Comparison of ENCODE assay signal across 12 mouse cellular contexts in genomic region chr12:73813016-73813900, GRCm38 (mm10).
DNase-seq lines count a peak whose midpoint lies in the region; ATAC-seq and TF ChIP-seq lines count a peak whose summit lies in the region.
"Had no signal": no experiment of that assay in that cellular context is flagged by ENCODE, and none has a peak within 500 bp of the region (broad histone marks: within the 10 kb centered on the region; RNA-seq: fewer than 3 reads in every experiment).

No protein-coding gene starts in this region.

- no peaks in the 10 kb centered on the region for H3K36me3 ChIP-seq in heart, embryonic 13.5 days
- H3K36me3 ChIP-seq in limb, embryonic 13.5 days = no peaks in the 10 kb centered on the region
- H3K36me3 ChIP-seq in limb, embryonic 10.5 days = no peaks in the 10 kb centered on the region
- H3K36me3 ChIP-seq in intestine, postnatal 0 days (ENCODE audit: control insufficient read depth, insufficient read depth) = no peaks in the 10 kb centered on the region

- intact Hi-C loops in heart, postnatal 10 days (cut with DNase I) = no loop called here

- H3K4me2 ChIP-seq in heart, embryonic 13.5 days = no peak overlapping the region
- no peak overlapping the region for H3K4me2 ChIP-seq in limb, embryonic 13.5 days (replicated peaks)
- H3K4me2 ChIP-seq in intestine, postnatal 0 days (replicated peaks; ENCODE audit: low read depth) = no peak overlapping the region
- H3K4me2 ChIP-seq: hindbrain, embryonic 14.5 days had no signal

- no peak overlapping the region for H3K4me3 ChIP-seq in heart, embryonic 13.5 days
- no peak overlapping the region for H3K4me3 ChIP-seq in limb, embryonic 13.5 days
- no peak overlapping the region for H3K4me3 ChIP-seq in limb, embryonic 10.5 days
- no peak overlapping the region for H3K4me3 ChIP-seq in intestine, postnatal 0 days (ENCODE audit: low read depth, low read length)

- WGBS in heart, embryonic 13.5 days = 56% methylated on average over 11 of the region's 11 CpGs
- 63% methylated on average over 11 of the region's 11 CpGs for WGBS in limb, embryonic 13.5 days
- WGBS in limb, embryonic 10.5 days = 64% methylated on average over 11 of the region's 11 CpGs
- 49% methylated on average over 11 of the region's 11 CpGs for WGBS in intestine, postnatal 0 days

- no peak for ATAC-seq in heart, embryonic 13.5 days (ENCODE audit: extremely low read depth, insufficient number of reproducible peaks, low FRiP score, low TSS enrichment)
- 0 out of 2 replicates have a peak, but pooled peaks have one; percentile 30 for ATAC-seq in limb, embryonic 13.5 days (ENCODE audit: low FRiP score, low read depth)
- 0 out of 2 replicates have a peak, but pooled peaks have one; percentile 33 for ATAC-seq in intestine, postnatal 0 days

- peak overlapping the region; percentile 30 for H3K27ac ChIP-seq in heart, embryonic 13.5 days (replicated peaks)
- peak overlapping the region; percentile 39 for H3K27ac ChIP-seq in limb, embryonic 13.5 days
- H3K27ac ChIP-seq in limb, embryonic 10.5 days = no peak overlapping the region
- H3K27ac ChIP-seq in intestine, postnatal 0 days (ENCODE audit: low read depth, low read length) = no peak overlapping the region
- H3K27ac ChIP-seq: hindbrain, embryonic 14.5 days had no signal

- H3K9me3 ChIP-seq in heart, embryonic 13.5 days = no peaks in the 10 kb centered on the region
- no peaks in the 10 kb centered on the region for H3K9me3 ChIP-seq in limb, embryonic 13.5 days
- H3K9me3 ChIP-seq in limb, embryonic 10.5 days (replicated peaks) = no peaks in the 10 kb centered on the region
- no peaks in the 10 kb centered on the region for H3K9me3 ChIP-seq in intestine, postnatal 0 days (ENCODE audit: control insufficient read depth)

- H3K27me3 ChIP-seq in heart, embryonic 13.5 days (replicated peaks) = no peaks in the 10 kb centered on the region
- H3K27me3 ChIP-seq in limb, embryonic 13.5 days = 0 out of 2 replicates have a peak, but pooled peaks cover 5% of the 10 kb centered on the region
- no peaks in the 10 kb centered on the region for H3K27me3 ChIP-seq in limb, embryonic 10.5 days (ENCODE audit: low read depth, poor library complexity, severe bottlenecking)
- no peaks in the 10 kb centered on the region for H3K27me3 ChIP-seq in intestine, postnatal 0 days (replicated peaks; ENCODE audit: control insufficient read depth, insufficient read depth, low read length)
- H3K27me3 ChIP-seq: CH12.LX had no signal

- peaks cover 60% of the 10 kb centered on the region for H3K4me1 ChIP-seq in heart, embryonic 13.5 days
- peaks cover 38% of the 10 kb centered on the region for H3K4me1 ChIP-seq in limb, embryonic 13.5 days
- H3K4me1 ChIP-seq in limb, embryonic 10.5 days = peaks cover 8% of the 10 kb centered on the region
- no peaks in the 10 kb centered on the region for H3K4me1 ChIP-seq in intestine, postnatal 0 days (replicated peaks; ENCODE audit: control insufficient read depth, insufficient read depth, low read length)

- TF ChIP-seq CTCF in intestine, postnatal 0 days (IDR thresholded peaks at IDR 0.05; ENCODE audit: low read depth) = no peak

- DNase-seq in heart, postnatal 10 days = no peak
- DNase-seq in limb, embryonic 10.5 days (ENCODE audit: low spot score) = no peak
- peak; percentile 51 for DNase-seq in adipocyte (ENCODE audit: low spot score)
- DNase-seq in right cerebral cortex, postnatal 36 days (ENCODE audit: low spot score in 2 of 2) = no peak
- DNase-seq in right cerebral cortex, adult 18-20 months = no peak
- DNase-seq: adrenal gland, postnatal 36 days; cerebellum, adult 11 months had no signal

- no peak overlapping the region for H3K9ac ChIP-seq in heart, embryonic 13.5 days
- no peak overlapping the region for H3K9ac ChIP-seq in limb, embryonic 13.5 days
- no peak overlapping the region for H3K9ac ChIP-seq in intestine, postnatal 0 days (ENCODE audit: low read depth, low read length)
- H3K9ac ChIP-seq: hindbrain, embryonic 14.5 days had no signal

Comparison
In these comparisons a context has a peak if more than half of its experiments do, and no peak if none do; other contexts are left out.
1. H3K27ac ChIP-seq: peak in heart, embryonic 13.5 days (single experiment) and limb, embryonic 13.5 days (single experiment); none in limb, embryonic 10.5 days (single experiment) and intestine, postnatal 0 days (single experiment).